Mouse (Mus musculus): ENCODE data around the gene Cdc25b.

Cdc25b gene

GRCm38 (mm10) chr2:131186771-131187601 is at the start of gene Cdc25b, which contains the start of gene Spef1:
TSS of gene Cdc25b (plus strand) at chr2:131186949.
TSS of gene Spef1 (minus strand) at chr2:131187282.
- peak; percentile 76 to 85 for DNase-seq

- no peak for DNase-seq
Measured at GRCm38 (mm10) chr2:131138296-131138695, 48.5 kb upstream of the Cdc25b start.

DNA sequence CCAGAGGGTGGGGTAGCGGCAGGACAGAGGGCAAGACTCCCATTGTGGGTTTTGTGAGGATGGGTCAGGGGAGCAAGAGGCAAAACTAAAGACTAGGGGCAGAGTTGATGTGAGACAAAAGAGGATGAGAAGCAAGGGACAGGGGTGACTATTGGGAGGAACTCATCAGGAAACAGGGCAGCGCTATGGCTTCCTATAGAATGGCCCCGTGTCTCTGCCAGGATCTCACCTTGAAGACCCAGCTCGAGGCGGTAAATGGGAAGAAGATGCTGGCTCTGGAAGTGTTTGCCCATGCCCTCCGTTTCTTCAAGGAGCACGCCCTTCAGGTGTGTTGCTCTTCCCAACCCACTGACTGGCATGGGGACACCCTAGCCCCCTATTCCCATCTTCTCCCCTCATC is 48.0 kb upstream of the Cdc25b start:
- DNase-seq: no peak

- no peak for DNase-seq
Measured at GRCm38 (mm10) chr2:131139287-131139686, 47.5 kb upstream of the Cdc25b start.

- no peak for DNase-seq
Measured at GRCm38 (mm10) chr2:131139886-131140532, 46.7 kb upstream of the Cdc25b start.

DNA sequence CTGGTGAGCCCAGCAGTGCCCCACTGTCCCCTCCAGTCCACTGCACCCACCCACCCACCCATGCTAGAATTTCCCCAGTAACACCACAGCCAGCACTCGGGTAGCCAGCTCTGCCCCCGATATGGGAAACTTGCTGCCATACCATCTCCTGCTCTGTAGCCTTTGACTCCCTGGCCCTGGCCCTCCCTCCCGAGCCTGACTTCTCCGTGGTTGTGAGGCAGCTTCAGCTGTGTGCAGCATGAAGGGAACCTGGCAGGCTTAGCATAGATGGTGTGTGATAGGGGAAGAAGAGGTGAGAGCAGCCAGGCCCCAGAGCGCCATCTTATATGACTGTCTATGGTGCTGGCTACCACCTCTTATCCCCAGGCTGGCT is 46.2 kb upstream of the Cdc25b start:
- DNase-seq: no peak

GRCm38 (mm10) chr2:131141336-131141986 is 45.3 kb upstream of the Cdc25b start:
- no peak for DNase-seq

- peak; percentile 25 to 42 for DNase-seq
Measured at GRCm38 (mm10) chr2:131142592-131142991, 44.2 kb upstream of the Cdc25b start.

DNA sequence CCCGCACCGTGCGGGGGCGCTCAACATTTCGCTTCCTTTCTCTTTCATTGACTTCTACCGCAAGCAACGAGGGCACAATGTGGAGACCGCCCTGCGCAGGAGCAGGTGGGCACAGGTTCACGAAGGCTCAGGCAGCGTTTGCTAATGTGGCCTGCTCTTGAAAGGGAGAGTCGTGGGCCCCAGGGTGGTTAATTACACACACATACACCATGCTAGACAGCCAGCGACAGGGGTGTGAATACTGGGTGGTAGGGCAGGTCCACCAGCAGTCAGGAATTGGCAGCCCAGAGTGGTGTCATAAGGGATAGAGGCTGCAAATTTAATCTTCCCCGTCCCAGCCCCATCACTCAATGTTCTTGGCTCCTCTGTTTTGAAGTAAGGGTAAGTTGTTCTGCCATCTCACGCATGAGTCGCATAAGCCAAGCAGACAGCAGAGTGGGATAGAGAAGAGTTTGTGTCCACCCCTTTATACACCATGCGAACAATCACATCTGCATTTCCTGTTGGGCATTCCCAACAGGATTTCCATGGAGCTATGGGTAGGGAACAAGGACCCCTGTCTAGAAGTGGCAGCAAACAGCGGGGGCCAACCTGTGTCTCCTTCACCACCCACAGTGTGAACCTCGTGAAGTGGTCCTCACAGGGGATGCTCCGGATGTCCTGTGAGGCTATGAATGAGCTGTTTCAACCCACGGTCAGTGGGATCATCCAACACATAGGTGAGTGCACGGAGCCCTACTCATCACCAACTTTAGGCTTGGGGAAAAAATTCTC is 43.6 kb upstream of the Cdc25b start:
- DNase-seq: no peak

DNA sequence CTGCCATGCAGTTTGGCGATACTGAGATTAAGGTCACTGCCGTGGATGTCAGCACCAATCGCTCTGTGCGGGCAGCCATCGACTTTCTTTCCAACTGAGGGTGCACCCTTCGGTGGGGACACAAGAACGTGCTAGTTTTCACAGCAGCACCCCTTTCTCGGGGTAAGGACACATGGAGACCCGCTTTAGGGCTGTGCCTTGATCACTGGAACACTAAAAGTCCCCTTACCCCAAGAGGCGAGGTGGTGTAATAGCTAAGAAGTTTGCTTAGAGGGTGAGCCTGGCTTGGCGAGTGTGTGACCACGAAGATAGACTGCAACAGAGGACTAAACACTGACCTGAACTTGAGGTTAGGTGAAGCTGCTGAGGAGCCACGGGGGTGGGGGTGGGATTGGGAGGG is 41.6 kb upstream of the Cdc25b start:
- no peak for DNase-seq

- no peak for DNase-seq
Measured at GRCm38 (mm10) chr2:131145536-131145935, 41.2 kb upstream of the Cdc25b start.

- no peak for DNase-seq
Measured at GRCm38 (mm10) chr2:131146193-131147042, 40.3 kb upstream of the Cdc25b start.

DNA sequence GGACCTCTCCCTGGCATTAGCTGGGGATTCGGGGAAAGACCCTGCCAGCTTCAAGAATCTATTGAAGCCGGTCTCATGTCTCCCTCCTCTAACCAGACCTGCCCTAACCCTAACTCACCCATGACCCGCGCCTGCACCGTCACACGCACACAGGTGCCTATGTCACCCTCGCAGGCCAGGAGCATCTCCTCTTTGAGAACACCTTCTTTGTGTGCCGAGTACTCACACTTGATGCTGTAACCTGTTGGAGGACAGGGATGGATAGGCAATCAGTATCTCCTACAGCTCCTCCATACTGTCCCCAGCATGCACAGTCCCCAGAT is 39.7 kb upstream of the Cdc25b start:
- DNase-seq: no peak

DNA sequence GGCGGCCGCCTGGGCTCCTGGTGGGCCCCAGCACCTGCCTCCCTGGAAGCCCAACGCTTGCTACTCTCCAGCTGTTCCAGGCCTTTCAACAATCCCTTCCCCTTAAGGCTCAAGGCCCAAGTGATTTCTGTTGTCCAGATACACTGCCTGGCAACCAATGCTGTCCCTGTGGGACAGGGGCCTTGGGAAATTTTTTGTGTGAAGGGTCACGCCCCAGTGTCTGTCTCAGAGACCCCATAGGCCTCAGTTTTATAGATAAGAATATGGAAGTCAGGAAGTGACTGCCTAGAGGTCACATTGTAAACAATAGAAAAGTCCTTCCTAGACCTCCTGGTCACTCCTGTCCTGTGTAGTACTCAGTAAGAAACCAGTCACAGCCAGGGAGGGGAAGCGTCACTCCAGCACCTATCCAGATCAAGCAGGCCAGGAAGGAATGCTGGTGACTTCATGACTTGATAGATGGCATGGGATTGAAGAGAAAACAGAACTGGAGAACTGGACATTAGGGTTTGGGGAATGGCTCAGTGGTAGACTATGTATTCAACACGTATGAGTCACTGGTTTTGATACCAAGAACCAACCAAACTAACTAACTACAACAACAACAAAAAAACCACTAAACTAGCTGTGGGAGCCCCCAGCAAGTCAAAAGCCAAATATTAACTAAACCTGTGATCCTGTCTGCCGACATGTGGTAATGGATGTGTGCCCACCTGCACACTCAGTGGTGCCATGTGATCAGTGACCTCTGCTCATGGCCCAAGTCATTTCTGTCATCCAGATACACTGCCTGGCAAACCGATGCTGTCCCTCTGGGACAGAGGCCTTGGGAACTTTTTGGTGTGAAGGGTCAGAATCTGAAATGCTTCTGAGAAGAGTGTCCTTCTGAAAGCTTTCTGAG is 38.1 kb upstream of the Cdc25b start:
- no peak for DNase-seq

DNA sequence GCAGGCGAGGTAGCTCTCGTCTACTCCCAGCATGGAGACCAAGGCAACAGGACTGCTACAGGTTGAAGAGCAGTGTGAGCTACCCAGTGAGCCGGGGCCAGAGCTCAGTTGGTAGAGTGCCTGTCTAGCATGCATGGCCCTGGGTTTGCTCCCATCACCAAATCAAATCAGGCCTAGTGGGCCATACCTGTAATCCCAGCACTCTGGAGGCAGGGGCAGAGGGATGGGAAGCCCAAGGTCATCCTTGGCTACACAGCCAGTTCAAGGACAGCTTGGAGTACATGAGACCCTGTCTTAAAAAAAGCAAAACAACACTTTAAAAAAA is 37.5 kb upstream of the Cdc25b start:
- no peak for DNase-seq

GRCm38 (mm10) chr2:131152166-131152730 is 34.5 kb upstream of the Cdc25b start:
- DNase-seq: no peak

DNA sequence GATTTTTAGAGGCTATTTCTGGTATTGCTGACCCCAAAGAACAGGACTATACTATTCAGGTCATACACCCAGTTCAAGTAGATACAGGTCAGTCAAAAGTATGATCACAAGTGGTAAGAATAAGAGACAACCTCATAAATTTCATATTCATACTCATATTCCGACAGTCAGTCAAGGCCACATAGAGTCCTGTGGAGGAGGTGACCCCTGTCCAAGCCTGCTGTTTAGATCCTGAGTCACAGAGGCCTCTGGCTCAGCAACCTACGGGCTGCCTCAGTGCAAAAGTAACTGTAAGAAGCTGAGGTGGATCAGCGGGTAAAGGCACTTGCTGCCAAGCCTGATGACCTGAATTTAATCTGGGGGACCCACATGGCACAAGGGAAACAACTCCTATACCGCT is 32.7 kb upstream of the Cdc25b start:
- no peak for DNase-seq

DNA sequence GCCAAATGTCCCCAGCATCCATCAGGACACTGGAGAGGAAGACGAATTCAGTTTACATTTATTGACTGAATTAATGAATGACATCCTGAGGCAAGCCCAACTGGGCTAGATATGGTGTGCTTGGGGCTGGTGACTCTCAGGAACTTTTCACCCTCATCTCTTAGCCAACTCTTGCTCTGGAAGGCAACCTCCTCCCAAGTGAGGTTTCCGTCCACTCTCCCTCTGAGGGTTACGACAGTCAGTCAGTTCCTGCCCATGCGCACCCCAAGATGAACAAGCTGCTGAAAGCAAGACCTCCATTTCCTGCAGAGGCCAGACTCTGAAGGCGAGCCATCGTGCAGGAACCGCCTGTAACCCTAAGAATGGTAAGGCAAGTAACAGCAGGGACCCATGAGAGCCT is 29.8 kb upstream of the Cdc25b start:
- DNase-seq: no peak

DNA sequence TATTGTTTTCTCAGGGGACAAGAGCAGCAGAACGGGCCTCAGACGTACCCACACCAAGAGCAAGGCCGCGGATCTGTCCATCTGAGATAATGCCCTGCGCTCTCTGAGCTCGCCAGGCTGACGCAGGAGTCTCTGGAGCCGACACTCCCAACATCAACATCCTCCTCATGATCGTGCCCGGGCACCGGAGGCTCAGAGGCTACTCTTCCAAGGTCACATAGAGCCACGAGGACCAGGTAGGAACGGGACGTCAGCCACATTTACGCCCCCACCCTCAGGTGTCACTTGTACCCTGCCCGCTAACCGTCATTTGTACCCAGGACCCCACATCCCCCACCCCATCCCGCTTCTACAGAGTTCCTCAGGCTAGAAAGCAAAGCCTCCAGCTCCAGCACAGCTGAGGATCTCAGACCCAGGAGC is 27.2 kb upstream of the Cdc25b start:
- no peak for DNase-seq

GRCm38 (mm10) chr2:131159938-131160581 is 26.7 kb upstream of the Cdc25b start, which contains the start of gene 1700037H04Rik:
TSS of gene 1700037H04Rik (minus strand) at chr2:131160081.
- peak; percentile 96 for DNase-seq

Data from cerebellum, postnatal 36 days (tissue).